Mouse (Mus musculus) liver, embryonic 11.5 days (tissue): ENCODE results near the gene Plk1. TPM values are rescaled to one million over a fixed set of nuclear protein-coding genes. Genes with fewer than 3 reads are reported as not detected.

Experiments used
- ATAC-seq: fragments of 200-750 bp; cut with Nextera tagmentation; replicated peaks from 2 replicates; pipeline ENCODE4 v1.8.0; 2017; ENCODE audit warnings: moderate number of reproducible peaks, mild to moderate bottlenecking, moderate TSS enrichment, moderate library complexity; ENCODE audit not compliant: low FRiP score
- DNase-seq: peaks from one replicate; pipeline ENCODE4 v3.0.0-alpha.2; 2017; ENCODE audit warnings: low spot score
- H3K27ac ChIP-seq: fragments of 300-500 bp; sonication (generic); 2 replicates; pipeline ENCODE4 v1.5.1; 2014; ENCODE audit warnings: mild to moderate bottlenecking, low read depth, low read length, control low read depth
- H3K27me3 ChIP-seq: fragments of 300-500 bp; sonication (generic); replicated peaks from 2 replicates; pipeline ENCODE4 v1.6.1; 2014; ENCODE audit warnings: low read length, mixed read lengths; ENCODE audit not compliant: control insufficient read depth, insufficient read depth
- H3K36me3 ChIP-seq: fragments of 300-500 bp; sonication (generic); 2 replicates; pipeline ENCODE4 v1.6.1; 2014; ENCODE audit warnings: mild to moderate bottlenecking, low read length, moderate library complexity, mixed read lengths; ENCODE audit not compliant: control insufficient read depth, insufficient read depth
- H3K4me1 ChIP-seq: fragments of 300-500 bp; sonication (generic); replicated peaks from 2 replicates; pipeline ENCODE4 v1.6.1; 2014; ENCODE audit warnings: low read length, mixed read lengths; ENCODE audit not compliant: control insufficient read depth, insufficient read depth
- H3K4me2 ChIP-seq: fragments of 300-500 bp; sonication (generic); 2 replicates; pipeline ENCODE4 v1.6.1; 2014; ENCODE audit warnings: mild to moderate bottlenecking, control low read depth, moderate library complexity
- H3K4me3 ChIP-seq: fragments of 300-500 bp; sonication (generic); 2 replicates; pipeline ENCODE4 v1.5.1; 2014; ENCODE audit warnings: low read depth, low read length, control low read depth
- H3K9ac ChIP-seq: fragments of 300-500 bp; sonication (generic); 2 replicates; pipeline ENCODE4 v1.6.1; 2014; ENCODE audit warnings: low read depth, low read length, control low read depth
- H3K9me3 ChIP-seq: fragments of 300-500 bp; sonication (generic); 2 replicates; pipeline ENCODE4 v1.6.1; 2016; ENCODE audit warnings: low read length, inconsistent platforms, mixed read lengths; ENCODE audit not compliant: control insufficient read depth
- WGBS: fragments of 180-500 bp; shearing (Covaris S2); extraction: QIAGEN DNeasy Blood & Tissue Kit; methylation state at CpG from one replicate; pipeline ENCODE4 v1.1.7; 2014; 5-methylcytosine and 5-hydroxymethylcytosine counted together
- polyA plus RNA-seq: library from polyadenylated mRNA; unstranded; fragments of >200 nt; fragmentation: Nextera tagmentation; extraction: Ambion mirVana; gene quantifications from 2 replicates; pipeline ENCODE4 v1.2.1, GENCODE M21; 2014

Plk1 gene
- polyA plus RNA-seq, 1 experiment from 2014 or later: 177 TPM

- no peaks in the 10 kb centered on the region for H3K4me1 ChIP-seq
- no peak overlapping the region for H3K4me3 ChIP-seq
- no peak overlapping the region for H3K4me2 ChIP-seq
- H3K27ac ChIP-seq: no peak overlapping the region
- ATAC-seq (no peak), DNase-seq (no peak)
- no peak overlapping the region for H3K9ac ChIP-seq
- H3K9me3 ChIP-seq: no peaks in the 10 kb centered on the region
- 53% methylated on average over 10 of the region's 10 CpGs for WGBS
- no peaks in the 10 kb centered on the region for H3K27me3 ChIP-seq
- H3K36me3 ChIP-seq: peaks cover 36% of the 10 kb centered on the region
Observed at GRCm38 (mm10) chr7:122171613-122172012, 12.4 kb downstream of the Plk1 start.

GRCm38 (mm10) chr7:122180720-122181119, 21.5 kb downstream of the Plk1 start:
- H3K27ac ChIP-seq: no peak overlapping the region
- H3K9me3 ChIP-seq: no peaks in the 10 kb centered on the region
- WGBS: 74% methylated on average over 7 of the region's 7 CpGs
- H3K36me3 ChIP-seq: no peaks in the 10 kb centered on the region
- H3K27me3 ChIP-seq: 0 out of 2 replicates have a peak, but pooled peaks cover 2% of the 10 kb centered on the region
- H3K4me3 ChIP-seq: no peak overlapping the region
- no peaks in the 10 kb centered on the region for H3K4me1 ChIP-seq
- H3K9ac ChIP-seq: no peak overlapping the region
- no peak for DNase-seq
- no peak for ATAC-seq
- H3K4me2 ChIP-seq: no peak overlapping the region

- Histone ChIP-seq H3K27ac (no peak overlapping the region), H3K4me3 (no peak overlapping the region), H3K4me1 (no peaks in the 10 kb centered on the region), H3K27me3 (0 out of 2 replicates have a peak, but pooled peaks cover 2% of the 10 kb centered on the region), H3K36me3 (no peaks in the 10 kb centered on the region), H3K9me3 (no peaks in the 10 kb centered on the region), H3K4me2 (no peak overlapping the region), H3K9ac (no peak overlapping the region)
- no peak for DNase-seq
- WGBS: 64% methylated on average over 5 of the region's 5 CpGs
- ATAC-seq: no peak
Observed at GRCm38 (mm10) chr7:122184569-122184968, 25.3 kb downstream of the Plk1 start.

GRCm38 (mm10) chr7:122186043-122186442, 26.8 kb downstream of the Plk1 start, which contains the start of gene Ern2:
Ern2 (minus strand) TSS chr7:122186207.
- ATAC-seq (no peak), DNase-seq (no peak)
- H3K36me3 ChIP-seq: no peaks in the 10 kb centered on the region
- H3K9ac ChIP-seq: no peak within 1 kb of the TSS
- H3K4me1 ChIP-seq: no peaks in the 10 kb centered on the region
- H3K27me3 ChIP-seq: 0 out of 2 replicates have a peak, but pooled peaks cover 2% of the 10 kb centered on the region
- no peak within 1 kb of the TSS for H3K27ac ChIP-seq
- no peak within 1 kb of the TSS for H3K4me2 ChIP-seq
- no peaks in the 10 kb centered on the region for H3K9me3 ChIP-seq
- H3K4me3 ChIP-seq: no peak within 1 kb of the TSS
- WGBS: 16% methylated on average over 17 of the region's 17 CpGs

- H3K9ac ChIP-seq: no peak overlapping the region
- no peaks in the 10 kb centered on the region for H3K36me3 ChIP-seq
- 0 out of 2 replicates have a peak, but pooled peaks cover 2% of the 10 kb centered on the region for H3K27me3 ChIP-seq
- H3K4me1 ChIP-seq: no peaks in the 10 kb centered on the region
- no peak overlapping the region for H3K27ac ChIP-seq
- no peaks in the 10 kb centered on the region for H3K9me3 ChIP-seq
- DNase-seq (peak; percentile 56), ATAC-seq (peak; percentile 34; the same call in 1 of the 2 replicates)
- no peak overlapping the region for H3K4me3 ChIP-seq
- no peak overlapping the region for H3K4me2 ChIP-seq
- WGBS: 24% methylated on average over 7 of the region's 7 CpGs
Observed at GRCm38 (mm10) chr7:122189484-122189883, 30.2 kb downstream of the Plk1 start.

GRCm38 (mm10) chr7:122191097-122191496, 31.9 kb downstream of the Plk1 start:
- H3K9ac ChIP-seq: no peak overlapping the region
- DNase-seq: no peak
- no peak overlapping the region for H3K4me3 ChIP-seq
- WGBS: 58% methylated on average over 10 of the region's 10 CpGs
- no peak overlapping the region for H3K27ac ChIP-seq
- no peaks in the 10 kb centered on the region for H3K9me3 ChIP-seq
- no peaks in the 10 kb centered on the region for H3K36me3 ChIP-seq
- no peaks in the 10 kb centered on the region for H3K27me3 ChIP-seq
- H3K4me1 ChIP-seq: no peaks in the 10 kb centered on the region
- ATAC-seq: no peak
- no peak overlapping the region for H3K4me2 ChIP-seq

- Histone ChIP-seq H3K27ac (no peak overlapping the region), H3K4me2 (no peak overlapping the region), H3K27me3 (no peaks in the 10 kb centered on the region), H3K4me3 (no peak overlapping the region), H3K36me3 (no peaks in the 10 kb centered on the region), H3K9ac (no peak overlapping the region), H3K4me1 (no peaks in the 10 kb centered on the region), H3K9me3 (no peaks in the 10 kb centered on the region)
- no peak for DNase-seq
- ATAC-seq: no peak
Observed at GRCm38 (mm10) chr7:122193919-122194318, 34.7 kb downstream of the Plk1 start.

GRCm38 (mm10) chr7:122196771-122197170, 37.5 kb downstream of the Plk1 start:
- WGBS: 68% methylated on average over 9 of the region's 9 CpGs
- H3K9ac ChIP-seq: no peak overlapping the region
- H3K4me2 ChIP-seq: no peak overlapping the region
- no peaks in the 10 kb centered on the region for H3K27me3 ChIP-seq
- no peaks in the 10 kb centered on the region for H3K36me3 ChIP-seq
- DNase-seq (no peak), ATAC-seq (no peak)
- H3K4me3 ChIP-seq: no peak overlapping the region
- no peak overlapping the region for H3K27ac ChIP-seq
- no peaks in the 10 kb centered on the region for H3K9me3 ChIP-seq
- no peaks in the 10 kb centered on the region for H3K4me1 ChIP-seq

- no peaks in the 10 kb centered on the region for H3K36me3 ChIP-seq
- 34% methylated on average over 4 of the region's 4 CpGs for WGBS
- no peaks in the 10 kb centered on the region for H3K4me1 ChIP-seq
- no peak overlapping the region for H3K4me2 ChIP-seq
- no peak overlapping the region for H3K9ac ChIP-seq
- H3K4me3 ChIP-seq: no peak overlapping the region
- DNase-seq (no peak), ATAC-seq (no peak)
- no peaks in the 10 kb centered on the region for H3K27me3 ChIP-seq
- H3K9me3 ChIP-seq: no peaks in the 10 kb centered on the region
- H3K27ac ChIP-seq: no peak overlapping the region
Observed at GRCm38 (mm10) chr7:122197306-122197705, 38.1 kb downstream of the Plk1 start.
